ENCODE assay signal across 19 mouse cellular contexts in genomic region chr11:57412766-57413165, GRCm38 (mm10).
DNase-seq lines count a peak whose midpoint lies in the region; ATAC-seq and TF ChIP-seq lines count a peak whose summit lies in the region.
"Had no signal": no experiment of that assay in that cellular context is flagged by ENCODE, and none has a peak within 500 bp of the region (broad histone marks: within the 10 kb centered on the region; RNA-seq: fewer than 3 reads in every experiment).

No protein-coding gene starts in this region.

- DNase-seq in left cerebral cortex, adult 11 months (ENCODE audit: low spot score), result peak; percentile 51
- DNase-seq in left cerebral cortex, postnatal 4 days, result no peak
- peak; percentile 64 to 82 for DNase-seq in frontal cortex, postnatal 36 days (ENCODE audit: low spot score in 2 of 2)
- peak; percentile 49 to 65 for DNase-seq in left cerebral cortex, adult 2 months (ENCODE audit: extremely low spot score in 1 of 2, low spot score in 2 of 2)
- DNase-seq in right cerebral cortex, postnatal 25 days, result peak; percentile 60
- no peak for DNase-seq in gastrocnemius, adult 8-10 months (ENCODE audit: low spot score in 2 of 2)
- DNase-seq: gastrocnemius, adult 2 months; heart, postnatal 10 days; kidney, adult 11 months; kidney, postnatal 36 days; liver, postnatal 0 days; lung, postnatal 36 days; spleen, adult 18-20 months had no signal

- H3K27me3 ChIP-seq in midbrain, embryonic 15.5 days (replicated peaks), result no peaks in the 10 kb centered on the region
- H3K27me3 ChIP-seq in hindbrain, embryonic 13.5 days, result no peaks in the 10 kb centered on the region
- H3K27me3 ChIP-seq: embryonic facial prominence, embryonic 13.5 days; hindbrain, embryonic 15.5 days had no signal

- H3K4me3 ChIP-seq in left cerebral cortex, adult 2 months, result no peak overlapping the region
- H3K4me3 ChIP-seq in midbrain, embryonic 15.5 days, result no peak overlapping the region
- H3K4me3 ChIP-seq in hindbrain, embryonic 13.5 days, result no peak overlapping the region
- H3K4me3 ChIP-seq: embryonic facial prominence, embryonic 13.5 days; forebrain, embryonic 10.5 days; gastrocnemius, adult 2 months; hindbrain, embryonic 15.5 days; midbrain, embryonic 10.5 days had no signal

- TF ChIP-seq CTCF in left cerebral cortex, adult 2 months (IDR thresholded peaks at IDR 0.05), result no peak

- H3K4me1 ChIP-seq in midbrain, embryonic 15.5 days, result peaks cover 14% of the 10 kb centered on the region
- peaks cover 15% of the 10 kb centered on the region for H3K4me1 ChIP-seq in hindbrain, embryonic 13.5 days (replicated peaks)
- H3K4me1 ChIP-seq: embryonic facial prominence, embryonic 13.5 days had no signal

- 77% methylated on average over 4 of the region's 4 CpGs for WGBS in midbrain, embryonic 15.5 days
- 83% methylated on average over 4 of the region's 4 CpGs for WGBS in hindbrain, embryonic 13.5 days

- no peaks in the 10 kb centered on the region for H3K9me3 ChIP-seq in midbrain, embryonic 15.5 days
- H3K9me3 ChIP-seq in hindbrain, embryonic 13.5 days, result no peaks in the 10 kb centered on the region
- H3K9me3 ChIP-seq: embryonic facial prominence, embryonic 13.5 days; forebrain, embryonic 10.5 days; hindbrain, embryonic 15.5 days; midbrain, embryonic 10.5 days had no signal

- intact Hi-C loops in left cerebral cortex, postnatal 4 days (cut with DNase I), result no loop called here
- intact Hi-C loops in left cerebral cortex, adult 2 months (cut with DNase I), result no loop called here

- no peak overlapping the region for H3K9ac ChIP-seq in midbrain, embryonic 15.5 days
- H3K9ac ChIP-seq in hindbrain, embryonic 13.5 days, result no peak overlapping the region
- H3K9ac ChIP-seq: embryonic facial prominence, embryonic 13.5 days; hindbrain, embryonic 15.5 days; liver, postnatal 0 days had no signal

- peak overlapping the region; percentile 81 for H3K27ac ChIP-seq in left cerebral cortex, adult 2 months
- no peak overlapping the region for H3K27ac ChIP-seq in midbrain, embryonic 15.5 days
- H3K27ac ChIP-seq in hindbrain, embryonic 13.5 days, result no peak overlapping the region
- H3K27ac ChIP-seq: embryonic facial prominence, embryonic 13.5 days; forebrain, embryonic 10.5 days; gastrocnemius, adult 2 months; hindbrain, embryonic 15.5 days; midbrain, embryonic 10.5 days had no signal

- H3K4me2 ChIP-seq in midbrain, embryonic 15.5 days, result no peak overlapping the region
- H3K4me2 ChIP-seq in hindbrain, embryonic 13.5 days, result no peak overlapping the region
- H3K4me2 ChIP-seq: embryonic facial prominence, embryonic 13.5 days; hindbrain, embryonic 15.5 days had no signal

- H3K36me3 ChIP-seq in midbrain, embryonic 15.5 days (replicated peaks), result no peaks in the 10 kb centered on the region
- H3K36me3 ChIP-seq in hindbrain, embryonic 13.5 days, result no peaks in the 10 kb centered on the region
- H3K36me3 ChIP-seq: embryonic facial prominence, embryonic 13.5 days; forebrain, embryonic 10.5 days; hindbrain, embryonic 15.5 days; midbrain, embryonic 10.5 days had no signal

- no peak for ATAC-seq in midbrain, embryonic 15.5 days (replicated peaks)
- ATAC-seq in hindbrain, embryonic 13.5 days (ENCODE audit: low FRiP score), result no peak
- ATAC-seq: liver, postnatal 0 days had no signal

Comparison
In these comparisons a context has a peak if more than half of its experiments do, and no peak if none do; other contexts are left out.
1. DNase-seq: peak in left cerebral cortex, adult 11 months (single experiment), frontal cortex, postnatal 36 days (2 of 2), left cerebral cortex, adult 2 months (2 of 2) and right cerebral cortex, postnatal 25 days (single experiment); none in left cerebral cortex, postnatal 4 days (single experiment) and gastrocnemius, adult 8-10 months (0 of 2).